Mouse (Mus musculus): ENCODE measurements around the gene Chia1.

GRCm38 (mm10) chr3:106144081-106144480, 31.1 kb downstream of the Chia1 start:
- TF ChIP-seq EP300 (optimal IDR thresholded peaks at IDR 0.05): no peak
- TF ChIP-seq CTCF (IDR thresholded peaks at IDR 0.05; ENCODE audit: low read depth): no peak
